Mouse (Mus musculus) intestine, embryonic 14.5 days (tissue): ENCODE results near the gene Serping1. TPM values are rescaled to one million over a fixed set of nuclear protein-coding genes. Genes with fewer than 3 reads are reported as not detected.

Experiments used
- ATAC-seq: fragments of 200-750 bp; cut with Nextera tagmentation; replicated peaks from 2 replicates; pipeline ENCODE4 v1.8.0; 2017; ENCODE audit warnings: low read depth, moderate number of reproducible peaks, moderate TSS enrichment, moderate library complexity; ENCODE audit not compliant: low FRiP score, low TSS enrichment
- DNase-seq: peaks from one replicate; pipeline ENCODE4 v3.0.0-alpha.2; 2018; ENCODE audit warnings: low spot score
- H3K27ac ChIP-seq: fragments of 300-500 bp; sonication (generic); 2 replicates; pipeline ENCODE4 v1.5.1; 2014; ENCODE audit warnings: low read depth, mild to moderate bottlenecking, control low read depth
- H3K27me3 ChIP-seq: fragments of 300-500 bp; sonication (generic); replicated peaks from 2 replicates; pipeline ENCODE4 v1.6.1; 2014; ENCODE audit warnings: low read length, control low read depth; ENCODE audit not compliant: control insufficient read depth, insufficient read depth
- H3K36me3 ChIP-seq: fragments of 300-500 bp; sonication (generic); 2 replicates; pipeline ENCODE4 v1.6.1; 2014; ENCODE audit warnings: low read length, control low read depth; ENCODE audit not compliant: control insufficient read depth, insufficient read depth
- H3K4me1 ChIP-seq: fragments of 300-500 bp; sonication (generic); replicated peaks from 2 replicates; pipeline ENCODE4 v1.6.1; 2014; ENCODE audit warnings: low read length, control low read depth, mixed read lengths; ENCODE audit not compliant: control insufficient read depth, insufficient read depth
- H3K4me2 ChIP-seq: fragments of 300-500 bp; sonication (generic); 2 replicates; pipeline ENCODE4 v1.6.1; 2014; ENCODE audit warnings: low read length
- H3K4me3 ChIP-seq: fragments of 300-500 bp; sonication (generic); 2 replicates; pipeline ENCODE4 v1.5.1; 2014; ENCODE audit warnings: low read depth, low read length, control low read depth, mixed read lengths
- H3K9ac ChIP-seq: fragments of 300-500 bp; sonication (generic); 2 replicates; pipeline ENCODE4 v1.6.1; 2014; ENCODE audit warnings: mild to moderate bottlenecking, low read length
- H3K9me3 ChIP-seq: fragments of 300-500 bp; sonication (generic); 2 replicates; pipeline ENCODE4 v1.6.1; 2016; ENCODE audit warnings: low read length, control low read depth; ENCODE audit not compliant: control insufficient read depth
- WGBS: fragments of 180-500 bp; shearing (Covaris S2); extraction: QIAGEN DNeasy Blood & Tissue Kit; methylation state at CpG from one replicate; pipeline ENCODE4 v1.1.7; 2014; 5-methylcytosine and 5-hydroxymethylcytosine counted together
- polyA plus RNA-seq: library from polyadenylated mRNA; unstranded; fragments of >200 nt; fragmentation: Nextera tagmentation; extraction: Ambion mirVana; gene quantifications from 2 replicates; pipeline ENCODE4 v1.2.1, GENCODE M21; 2014

Serping1 gene
- polyA plus RNA-seq, 1 experiment from 2014 or later, result 60.9 TPM

DNA sequence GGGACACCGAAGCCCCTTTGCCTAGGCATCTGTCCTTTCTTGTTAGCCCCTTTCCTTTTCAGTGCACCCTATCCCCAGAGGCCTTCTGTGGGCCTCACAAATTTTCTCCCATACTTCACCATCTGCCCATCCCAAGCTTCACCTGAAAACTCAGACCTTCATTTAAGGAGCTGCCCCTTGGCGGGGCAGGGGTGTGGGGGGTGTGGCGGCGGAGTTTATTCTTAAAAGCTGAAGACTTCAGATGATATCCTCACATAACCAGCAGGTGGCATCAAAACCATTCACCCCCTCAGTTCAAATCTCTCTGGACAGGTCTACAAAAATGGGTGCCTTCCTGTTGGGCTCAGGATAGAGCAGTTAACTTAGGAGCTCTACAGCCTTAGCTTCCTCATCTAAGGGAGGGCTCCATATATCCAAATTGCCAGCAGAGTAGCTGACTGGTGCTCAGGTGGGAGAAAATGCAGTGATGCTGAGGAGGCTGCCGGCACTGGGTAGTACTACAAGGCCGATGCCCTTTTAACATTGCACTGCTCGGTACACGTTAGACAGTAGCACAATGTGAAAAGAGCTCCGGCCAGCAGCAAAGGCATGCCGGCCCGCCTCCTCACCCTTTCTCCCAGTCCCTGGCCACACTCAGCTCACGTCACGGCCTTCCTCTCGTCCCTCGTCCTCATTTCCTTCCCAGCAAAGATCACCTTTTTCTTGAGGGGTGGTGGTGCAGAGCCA, 34.5 kb downstream of the Serping1 start:
- no peak for ATAC-seq
- peak overlapping the region; percentile 100; the same call in 1 of the 2 replicates for H3K27ac ChIP-seq
- H3K4me3 ChIP-seq, result peak overlapping the region; percentile 97

DNA sequence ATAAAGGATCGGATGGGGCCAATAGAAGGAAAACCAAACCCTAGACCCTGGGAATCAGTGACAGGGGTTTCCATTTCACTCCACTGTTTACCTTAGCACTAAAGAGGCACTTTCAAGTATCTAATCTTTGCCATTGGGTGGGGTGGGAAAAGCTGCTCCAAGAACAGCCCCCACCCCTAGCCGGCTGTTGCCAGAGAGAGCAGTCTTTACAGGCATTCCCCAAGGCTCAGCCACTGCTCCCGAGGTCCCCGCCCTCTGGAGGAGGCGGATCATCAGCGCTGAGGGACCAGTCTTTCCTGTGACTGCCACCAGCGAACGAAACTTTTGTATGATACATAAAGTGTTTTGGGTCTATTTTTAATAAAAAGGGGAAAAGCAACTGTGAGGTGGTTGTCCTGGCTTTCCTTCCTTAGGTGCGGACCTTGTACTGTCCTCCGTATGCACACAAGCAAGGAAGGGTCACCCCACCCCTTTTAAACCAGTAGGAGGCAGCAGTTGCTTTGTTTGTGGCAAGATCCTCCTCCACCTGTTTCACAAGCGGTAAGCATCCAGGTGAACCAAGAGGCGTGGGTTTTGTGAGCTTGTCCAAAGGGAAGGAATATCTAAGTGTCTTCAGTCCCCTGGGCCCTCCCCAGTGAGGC, 36.9 kb downstream of the Serping1 start:
- H3K9me3 ChIP-seq, result no peaks in the 10 kb centered on the region

More for the DNA sequence above, 34.5 kb downstream of the Serping1 start:
- 73% methylated on average over 15 of the region's 15 CpGs for WGBS
- H3K9ac ChIP-seq, result no peak overlapping the region
- peak overlapping the region; percentile 93 for H3K4me2 ChIP-seq
- no peaks in the 10 kb centered on the region for H3K9me3 ChIP-seq
- peaks cover 56% of the 10 kb centered on the region for H3K4me1 ChIP-seq
- 0 out of 2 replicates have a peak, but pooled peaks cover 2% of the 10 kb centered on the region for H3K27me3 ChIP-seq
- DNase-seq, result peak; percentile 52
- H3K36me3 ChIP-seq, result peaks cover 14% of the 10 kb centered on the region

DNA sequence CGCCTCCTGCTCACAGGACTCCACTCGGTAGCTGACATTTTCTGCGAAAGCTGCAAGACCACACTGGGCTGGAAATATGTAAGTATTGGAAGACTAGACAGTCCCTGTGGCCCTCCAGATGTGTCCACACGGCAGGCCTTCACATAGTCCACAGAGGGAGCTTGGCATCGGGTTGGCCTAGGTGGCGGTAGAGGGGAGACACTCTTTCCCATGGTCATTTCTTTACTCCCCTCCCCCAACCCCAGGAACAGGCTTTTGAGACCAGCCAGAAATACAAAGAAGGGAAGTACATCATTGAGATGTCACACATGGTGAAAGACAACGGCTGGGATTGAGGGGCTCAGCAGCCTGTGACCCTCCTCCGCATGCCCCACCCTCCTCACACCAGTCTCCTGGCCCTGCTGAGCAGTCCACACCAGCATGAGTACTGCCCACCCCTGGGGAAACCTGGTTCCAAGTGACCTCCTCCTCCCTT, 37.8 kb downstream of the Serping1 start:
- Histone ChIP-seq H3K4me2 (peak overlapping the region; percentile 62), H3K27me3 (0 out of 2 replicates have a peak, but pooled peaks cover 4% of the 10 kb centered on the region), H3K27ac (peak overlapping the region; percentile 36), H3K9ac (no peak overlapping the region), H3K9me3 (no peaks in the 10 kb centered on the region), H3K4me3 (no peak overlapping the region), H3K4me1 (peaks cover 64% of the 10 kb centered on the region), H3K36me3 (peaks cover 14% of the 10 kb centered on the region)
- WGBS, result 3% methylated on average over 8 of the region's 8 CpGs
- DNase-seq, result peak; percentile 60
- ATAC-seq, result peak; percentile 29

More for the DNA sequence above, 36.9 kb downstream of the Serping1 start:
- Histone ChIP-seq H3K4me3 (peak overlapping the region; percentile 16), H3K9ac (no peak overlapping the region), H3K27ac (peak overlapping the region; percentile 43), H3K27me3 (0 out of 2 replicates have a peak, but pooled peaks cover 4% of the 10 kb centered on the region), H3K4me1 (peaks cover 63% of the 10 kb centered on the region), H3K4me2 (peak overlapping the region; percentile 62), H3K36me3 (peaks cover 14% of the 10 kb centered on the region)
- ATAC-seq, result peak; percentile 32
- WGBS, result 2% methylated on average over 12 of the region's 12 CpGs
- peak; percentile 78 for DNase-seq

DNA sequence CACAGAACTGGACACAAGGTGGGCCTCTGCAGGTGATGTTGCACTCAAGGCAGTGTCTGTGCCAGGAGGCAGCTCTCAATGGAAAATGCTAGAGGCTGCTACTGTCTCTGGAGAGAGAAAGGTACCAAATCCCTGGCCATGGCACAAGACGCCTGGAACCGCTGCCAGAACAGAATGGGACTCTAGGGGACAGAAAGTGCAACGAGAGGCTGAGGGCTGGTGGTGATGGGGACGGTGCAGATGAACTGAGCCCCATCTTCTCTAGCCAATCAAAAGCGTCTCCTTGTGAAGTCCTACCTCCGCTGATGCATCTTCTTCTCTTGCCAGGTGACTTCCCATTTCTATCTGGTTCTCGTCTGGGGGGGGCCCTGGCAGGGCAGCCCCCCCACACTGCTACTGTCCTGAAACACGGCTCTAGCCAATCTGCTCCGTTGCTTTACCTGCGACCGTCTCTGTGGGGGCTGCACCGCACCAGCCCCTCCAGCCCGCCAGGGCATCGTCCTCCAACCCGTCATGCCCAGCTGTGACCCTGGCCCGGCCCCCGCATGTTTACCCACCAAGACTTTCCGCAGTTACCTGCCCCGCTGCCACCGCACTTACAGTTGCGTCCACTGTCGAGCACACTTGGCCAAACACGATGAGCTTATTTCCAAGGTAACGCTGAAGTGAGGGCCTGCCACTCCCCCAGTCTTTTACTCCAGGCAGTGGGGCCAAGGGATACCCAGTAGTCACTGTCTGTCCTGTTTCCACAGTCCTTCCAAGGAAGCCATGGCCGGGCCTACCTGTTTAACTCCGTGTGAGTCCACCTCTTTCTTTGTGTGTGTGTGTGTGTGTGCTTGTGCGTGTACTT, 38.7 kb downstream of the Serping1 start:
- no peak overlapping the region; the same call in 1 of the 2 replicates for H3K9ac ChIP-seq
- ATAC-seq (0 out of 2 replicates have a peak, but pooled peaks have one; percentile 9), DNase-seq (peak; percentile 57)
- peak overlapping the region; percentile 62 for H3K4me2 ChIP-seq
- no peaks in the 10 kb centered on the region for H3K9me3 ChIP-seq
- peaks cover 56% of the 10 kb centered on the region for H3K4me1 ChIP-seq
- H3K36me3 ChIP-seq, result peaks cover 13% of the 10 kb centered on the region
- H3K27ac ChIP-seq, result peak overlapping the region; percentile 36; the same call in 1 of the 2 replicates
- 0 out of 2 replicates have a peak overlapping the region, but pooled peaks have one; percentile 4 for H3K4me3 ChIP-seq
- 4% methylated on average over 27 of the region's 27 CpGs for WGBS
- 0 out of 2 replicates have a peak, but pooled peaks cover 4% of the 10 kb centered on the region for H3K27me3 ChIP-seq

DNA sequence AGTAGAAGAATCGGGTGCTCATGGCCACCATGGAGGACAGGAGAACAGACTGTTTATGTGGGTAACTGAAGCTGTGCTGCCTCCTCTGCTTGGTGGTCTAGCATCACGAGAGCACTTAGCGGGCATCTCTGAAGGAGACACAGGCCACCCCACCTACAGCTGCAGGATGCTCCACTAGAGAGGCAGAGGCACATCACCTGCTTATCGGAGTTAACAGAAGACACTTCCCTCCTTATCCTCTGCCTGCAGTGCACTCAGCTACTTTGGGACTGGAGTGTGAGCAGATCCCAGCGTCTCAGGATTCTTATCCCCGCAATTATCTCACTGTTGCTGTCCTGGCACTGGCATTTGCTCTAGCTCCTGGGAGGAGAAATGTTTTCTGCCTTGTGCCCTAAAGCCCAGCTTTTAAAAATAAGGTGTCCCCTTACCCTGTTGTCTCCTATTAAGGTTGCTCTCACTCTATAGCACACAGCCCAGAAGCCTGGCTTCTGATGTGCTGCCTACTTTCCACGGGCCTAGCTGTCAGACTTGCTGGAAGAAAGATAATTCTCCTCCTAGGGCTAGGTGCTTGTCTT, 39.8 kb downstream of the Serping1 start:
- ATAC-seq (no peak), DNase-seq (peak; percentile 58)
- Histone ChIP-seq H3K27me3 (0 out of 2 replicates have a peak, but pooled peaks cover 4% of the 10 kb centered on the region), H3K4me3 (peak overlapping the region; percentile 35; the same call in 1 of the 2 replicates), H3K9ac (peak overlapping the region; percentile 42), H3K27ac (0 out of 2 replicates have a peak overlapping the region, but pooled peaks have one; percentile 2), H3K4me2 (peak overlapping the region; percentile 62), H3K36me3 (peaks cover 2% of the 10 kb centered on the region; the same call in 1 of the 2 replicates), H3K9me3 (no peaks in the 10 kb centered on the region), H3K4me1 (peaks cover 48% of the 10 kb centered on the region)
- WGBS, result 11% methylated on average over 7 of the region's 7 CpGs

DNA sequence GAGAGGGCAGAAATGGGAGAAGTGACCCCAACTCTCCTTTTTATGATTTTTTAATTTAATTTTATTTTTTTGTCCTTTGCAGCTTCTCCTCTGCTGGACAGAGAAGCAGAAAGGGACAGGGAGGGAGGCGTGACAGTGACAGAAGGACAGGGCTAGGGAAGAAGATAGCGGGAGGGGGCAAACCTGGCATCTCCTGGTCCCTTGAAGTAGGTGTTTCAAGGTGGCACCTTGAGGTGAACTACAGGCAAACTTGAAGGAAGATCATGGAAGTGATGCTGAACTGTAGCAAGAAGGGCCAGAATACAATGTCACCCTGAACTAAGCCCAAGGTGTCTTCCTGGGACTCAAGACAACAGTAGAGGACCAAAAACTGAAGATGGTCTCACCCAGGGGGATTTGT, 40.3 kb downstream of the Serping1 start:
- H3K4me3 ChIP-seq, result peak overlapping the region; percentile 35
- peak overlapping the region; percentile 62 for H3K4me2 ChIP-seq
- H3K4me1 ChIP-seq, result peaks cover 48% of the 10 kb centered on the region
- H3K27ac ChIP-seq, result no peak overlapping the region
- 0 out of 2 replicates have a peak, but pooled peaks cover 4% of the 10 kb centered on the region for H3K27me3 ChIP-seq
- no peak for DNase-seq
- H3K9ac ChIP-seq, result peak overlapping the region; percentile 42
- ATAC-seq, result no peak
- WGBS, result 2% methylated on average over 2 of the region's 2 CpGs
- no peaks in the 10 kb centered on the region for H3K9me3 ChIP-seq
- H3K36me3 ChIP-seq, result no peaks in the 10 kb centered on the region

DNA sequence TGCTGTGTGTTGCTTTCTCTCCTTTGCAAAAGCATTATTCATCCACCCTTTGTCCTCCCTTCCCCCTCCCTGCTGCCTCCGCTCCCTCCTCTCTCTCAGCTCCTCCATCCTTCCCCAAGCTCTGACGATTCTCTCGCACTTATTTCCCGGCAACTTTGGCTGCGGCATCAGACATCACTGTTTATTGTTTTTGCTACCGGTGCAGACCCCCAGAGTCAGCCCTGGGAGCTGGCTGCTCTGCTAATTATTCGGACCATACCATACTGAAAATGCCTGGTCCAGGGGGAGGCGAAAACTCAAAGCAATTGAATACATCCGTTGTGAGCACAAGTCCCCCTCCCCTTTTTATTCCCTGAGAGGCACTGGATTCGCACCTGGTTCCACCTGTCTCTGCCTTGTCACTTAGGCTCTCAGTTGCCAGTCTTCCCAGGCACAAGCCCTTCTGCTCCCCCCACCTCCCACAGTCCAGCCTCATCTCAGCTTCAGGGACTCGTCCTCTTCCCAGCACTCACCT, 40.8 kb downstream of the Serping1 start:
- 0 out of 2 replicates have a peak, but pooled peaks cover 4% of the 10 kb centered on the region for H3K27me3 ChIP-seq
- H3K27ac ChIP-seq, result no peak overlapping the region
- peak overlapping the region; percentile 35 for H3K4me3 ChIP-seq
- 2% methylated on average over 11 of the region's 11 CpGs for WGBS
- H3K4me1 ChIP-seq, result peaks cover 48% of the 10 kb centered on the region
- H3K4me2 ChIP-seq, result peak overlapping the region; percentile 62
- no peaks in the 10 kb centered on the region for H3K9me3 ChIP-seq
- peak overlapping the region; percentile 42 for H3K9ac ChIP-seq
- ATAC-seq (no peak), DNase-seq (peak; percentile 68)
- H3K36me3 ChIP-seq, result no peaks in the 10 kb centered on the region
